Mouse (Mus musculus): ENCODE results near the gene Klhl33. TPM values are rescaled to one million over a fixed set of nuclear protein-coding genes. Genes with fewer than 3 reads are reported as not detected.

Klhl33 gene
- polyA plus RNA-seq, 1 experiment from 2014 or later, result 0.29 TPM

GRCm38 (mm10) chr14:50896747-50897373 lies 447 bp downstream of the Klhl33 start:
- Histone ChIP-seq H3K9me3 (ENCODE audit: low read depth, low read length) (no peaks in the 10 kb centered on the region), H3K4me3 (ENCODE audit: low read depth, low read length) (peak overlapping the region; percentile 40), H3K9ac (peak overlapping the region; percentile 57), H3K27me3 (ENCODE audit: insufficient read depth, low read length) (peaks cover 9% of the 10 kb centered on the region), H3K36me3 (ENCODE audit: insufficient read depth) (no peaks in the 10 kb centered on the region), H3K4me2 (peak overlapping the region; percentile 81), H3K27ac (ENCODE audit: low read depth) (no peak overlapping the region), H3K4me1 (ENCODE audit: insufficient read depth) (0 out of 2 replicates have a peak, but pooled peaks cover 3% of the 10 kb centered on the region)
- no peak for TF ChIP-seq CTCF (IDR thresholded peaks at IDR 0.05; ENCODE audit: low read depth)
- ATAC-seq (ENCODE audit: insufficient read depth), result peak; percentile 33; the same call in 1 of the 2 replicates
- DNase-seq, result peak; percentile 30
- 20% methylated on average over 23 of the region's 23 CpGs for WGBS

GRCm38 (mm10) chr14:50895985-50896746 lies 1.1 kb downstream of the Klhl33 start:
- H3K4me1 ChIP-seq (ENCODE audit: insufficient read depth), result 0 out of 2 replicates have a peak, but pooled peaks cover 3% of the 10 kb centered on the region
- peak overlapping the region; percentile 40 for H3K4me3 ChIP-seq (ENCODE audit: low read depth, low read length)
- 13% methylated on average over 19 of the region's 19 CpGs for WGBS
- H3K4me2 ChIP-seq, result peak overlapping the region; percentile 81
- DNase-seq (peak; percentile 90), ATAC-seq (ENCODE audit: insufficient read depth) (peak; percentile 72)
- no peaks in the 10 kb centered on the region for H3K9me3 ChIP-seq (ENCODE audit: low read depth, low read length)
- no peaks in the 10 kb centered on the region for H3K36me3 ChIP-seq (ENCODE audit: insufficient read depth)
- H3K9ac ChIP-seq, result peak overlapping the region; percentile 57
- peaks cover 9% of the 10 kb centered on the region for H3K27me3 ChIP-seq (ENCODE audit: insufficient read depth, low read length)
- no peak overlapping the region for H3K27ac ChIP-seq (ENCODE audit: low read depth)
- no peak for TF ChIP-seq CTCF (IDR thresholded peaks at IDR 0.05; ENCODE audit: low read depth)

- DNase-seq (no peak), ATAC-seq (ENCODE audit: insufficient read depth) (no peak)
- no peaks in the 10 kb centered on the region for H3K9me3 ChIP-seq (ENCODE audit: low read depth, low read length)
- no peak overlapping the region for H3K4me2 ChIP-seq
- H3K27ac ChIP-seq (ENCODE audit: low read depth), result no peak overlapping the region
- H3K4me1 ChIP-seq (ENCODE audit: insufficient read depth), result 0 out of 2 replicates have a peak, but pooled peaks cover 3% of the 10 kb centered on the region
- H3K27me3 ChIP-seq (ENCODE audit: insufficient read depth, low read length), result peaks cover 9% of the 10 kb centered on the region
- H3K9ac ChIP-seq, result no peak overlapping the region
- no peak overlapping the region for H3K4me3 ChIP-seq (ENCODE audit: low read depth, low read length)
- TF ChIP-seq CTCF (IDR thresholded peaks at IDR 0.05; ENCODE audit: low read depth), result no peak
- no peaks in the 10 kb centered on the region for H3K36me3 ChIP-seq (ENCODE audit: insufficient read depth)
These were observed 1.9 kb downstream of the Klhl33 start for GRCm38 (mm10) chr14:50895407-50895806.

GRCm38 (mm10) chr14:50892541-50893459 lies 4.5 kb downstream of the Klhl33 start:
- no peak overlapping the region for H3K4me2 ChIP-seq
- H3K4me3 ChIP-seq (ENCODE audit: low read depth, low read length), result no peak overlapping the region
- H3K27me3 ChIP-seq (ENCODE audit: insufficient read depth, low read length), result peaks cover 9% of the 10 kb centered on the region
- no peak overlapping the region for H3K9ac ChIP-seq
- ATAC-seq (ENCODE audit: insufficient read depth) (no peak), DNase-seq (peak; percentile 28)
- 77% methylated on average over 22 of the region's 22 CpGs for WGBS
- no peaks in the 10 kb centered on the region for H3K36me3 ChIP-seq (ENCODE audit: insufficient read depth)
- H3K27ac ChIP-seq (ENCODE audit: low read depth), result no peak overlapping the region
- TF ChIP-seq CTCF (IDR thresholded peaks at IDR 0.05; ENCODE audit: low read depth), result no peak
- H3K9me3 ChIP-seq (ENCODE audit: low read depth, low read length), result no peaks in the 10 kb centered on the region
- H3K4me1 ChIP-seq (ENCODE audit: insufficient read depth), result 0 out of 2 replicates have a peak, but pooled peaks cover 3% of the 10 kb centered on the region

GRCm38 (mm10) chr14:50892091-50892490 lies 5.2 kb downstream of the Klhl33 start:
- ATAC-seq (ENCODE audit: insufficient read depth), result no peak
- Histone ChIP-seq H3K9ac (no peak overlapping the region), H3K27ac (ENCODE audit: low read depth) (no peak overlapping the region), H3K36me3 (ENCODE audit: insufficient read depth) (no peaks in the 10 kb centered on the region), H3K4me1 (ENCODE audit: insufficient read depth) (0 out of 2 replicates have a peak, but pooled peaks cover 3% of the 10 kb centered on the region), H3K4me3 (ENCODE audit: low read depth, low read length) (no peak overlapping the region), H3K27me3 (ENCODE audit: insufficient read depth, low read length) (peaks cover 8% of the 10 kb centered on the region), H3K9me3 (ENCODE audit: low read depth, low read length) (no peaks in the 10 kb centered on the region), H3K4me2 (no peak overlapping the region)
- no peak for TF ChIP-seq CTCF (IDR thresholded peaks at IDR 0.05; ENCODE audit: low read depth)
- WGBS, result 90% methylated on average over 7 of the region's 7 CpGs
- DNase-seq, result no peak

- peaks cover 3% of the 10 kb centered on the region for H3K27me3 ChIP-seq (ENCODE audit: insufficient read depth, low read length)
- 0 out of 2 replicates have a peak, but pooled peaks cover 3% of the 10 kb centered on the region for H3K4me1 ChIP-seq (ENCODE audit: insufficient read depth)
- DNase-seq (no peak), ATAC-seq (ENCODE audit: insufficient read depth) (no peak)
- no peak for TF ChIP-seq CTCF (IDR thresholded peaks at IDR 0.05; ENCODE audit: low read depth)
- no peak overlapping the region for H3K4me3 ChIP-seq (ENCODE audit: low read depth, low read length)
- WGBS, result 89% methylated on average over 8 of the region's 8 CpGs
- H3K9me3 ChIP-seq (ENCODE audit: low read depth, low read length), result no peaks in the 10 kb centered on the region
- H3K4me2 ChIP-seq, result no peak overlapping the region
- H3K27ac ChIP-seq (ENCODE audit: low read depth), result no peak overlapping the region
- H3K9ac ChIP-seq, result no peak overlapping the region
- H3K36me3 ChIP-seq (ENCODE audit: insufficient read depth), result no peaks in the 10 kb centered on the region
These were observed 5.7 kb downstream of the Klhl33 start for GRCm38 (mm10) chr14:50891621-50892020.
